Mouse (Mus musculus) cerebellum, adult 11 months (tissue): ENCODE results near the gene Tmem116.
"Not testable (repeated sequence)": the region's sequence is repeated elsewhere in the genome, so short reads cannot be mapped to it uniquely, and the experiment has no call there.

Experiments
- DNase-seq: peaks from one replicate; pipeline ENCODE4 v3.0.0; 2022

The Tmem116 gene

DNA sequence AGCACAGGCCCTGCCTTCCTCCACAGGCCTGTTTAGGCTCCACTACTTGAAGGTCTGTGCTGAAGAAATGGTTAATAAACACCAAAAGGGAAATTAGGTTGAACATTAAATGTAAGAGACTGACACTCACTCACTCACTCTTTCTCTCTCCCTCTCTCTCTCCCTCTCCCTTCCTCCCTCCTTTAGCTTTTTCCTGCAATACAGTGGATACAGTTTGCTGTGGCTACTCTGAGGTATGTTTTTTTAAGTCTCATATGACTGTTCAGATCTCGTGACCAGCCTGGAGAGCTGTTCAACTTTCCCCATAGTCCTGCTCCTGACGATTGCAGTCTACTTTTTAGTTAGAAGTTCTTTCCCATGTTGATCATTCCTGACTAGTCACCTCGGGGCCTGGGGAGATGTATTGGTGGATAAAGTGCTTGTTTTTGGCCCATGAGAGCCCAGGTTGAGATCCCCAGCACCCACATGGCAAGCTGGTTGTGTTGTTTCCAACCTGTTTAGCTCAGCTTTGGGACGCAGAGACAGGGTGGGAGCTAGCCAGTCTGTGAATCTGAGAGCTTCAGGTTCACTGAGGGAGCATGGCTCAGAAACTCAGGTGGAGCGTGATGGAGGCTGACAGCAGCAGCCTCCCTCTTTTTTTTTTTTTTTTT, 12.0 kb downstream of the Tmem116 start:
- no peak for DNase-seq

DNA sequence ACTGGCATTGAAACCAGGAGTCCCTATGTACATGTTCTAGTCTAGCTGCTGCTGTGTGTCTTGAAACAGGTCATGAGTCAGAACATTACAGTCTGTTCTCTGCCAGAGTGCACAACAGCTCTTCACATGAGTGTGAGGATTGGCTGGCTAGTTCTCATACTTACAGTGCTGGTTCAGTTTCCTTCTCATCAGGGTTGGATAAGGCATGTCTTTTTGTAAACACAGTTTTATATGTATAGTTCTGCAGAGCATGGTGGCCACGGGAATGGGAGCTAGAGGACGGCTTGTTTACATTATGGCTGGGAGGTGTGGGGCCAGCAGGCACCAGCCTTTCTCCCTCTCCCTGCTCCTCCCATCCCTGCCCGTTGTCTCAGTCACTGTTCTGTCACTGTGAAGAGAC, 17.9 kb downstream of the Tmem116 start:
- no peak for DNase-seq

DNA sequence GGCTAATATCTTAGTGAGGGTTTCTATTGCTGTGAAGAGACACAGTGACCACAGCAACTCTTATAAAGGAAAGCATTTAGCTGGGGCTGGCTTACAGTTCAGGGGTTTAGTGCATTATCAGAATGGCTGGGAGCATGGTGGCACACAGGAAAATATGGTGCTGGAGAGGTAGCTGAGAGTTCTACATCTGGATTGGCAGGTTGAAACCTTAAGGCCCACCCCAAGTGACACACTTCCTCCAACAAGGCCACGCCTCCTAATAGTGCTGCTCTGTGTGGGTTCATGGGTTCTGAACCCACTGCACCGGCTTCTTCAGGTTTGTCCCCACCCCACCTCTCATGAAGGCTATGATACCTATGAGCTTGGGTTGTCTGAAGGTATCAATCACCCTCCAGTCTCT, 20.7 kb downstream of the Tmem116 start:
- no peak for DNase-seq

DNA sequence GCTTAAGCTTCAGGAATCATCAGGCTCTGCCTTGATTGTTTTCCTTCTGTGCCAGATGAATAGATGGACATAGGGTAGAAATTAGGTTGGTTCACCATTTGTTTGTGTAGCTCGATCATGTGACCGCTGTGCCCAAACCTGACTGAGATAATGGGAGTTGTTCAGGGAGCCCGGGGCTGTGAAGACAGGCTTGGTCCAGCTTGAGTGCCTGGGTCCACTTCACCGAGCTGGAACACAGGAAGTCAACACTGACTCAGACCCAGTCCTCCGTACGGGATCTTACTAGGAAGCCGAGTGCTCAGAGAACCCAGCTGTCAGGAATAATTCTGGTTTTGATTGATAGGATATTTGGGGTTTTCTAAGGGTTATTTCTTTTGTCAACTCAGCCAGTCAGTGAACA, 22.9 kb downstream of the Tmem116 start:
- no peak for DNase-seq

DNA sequence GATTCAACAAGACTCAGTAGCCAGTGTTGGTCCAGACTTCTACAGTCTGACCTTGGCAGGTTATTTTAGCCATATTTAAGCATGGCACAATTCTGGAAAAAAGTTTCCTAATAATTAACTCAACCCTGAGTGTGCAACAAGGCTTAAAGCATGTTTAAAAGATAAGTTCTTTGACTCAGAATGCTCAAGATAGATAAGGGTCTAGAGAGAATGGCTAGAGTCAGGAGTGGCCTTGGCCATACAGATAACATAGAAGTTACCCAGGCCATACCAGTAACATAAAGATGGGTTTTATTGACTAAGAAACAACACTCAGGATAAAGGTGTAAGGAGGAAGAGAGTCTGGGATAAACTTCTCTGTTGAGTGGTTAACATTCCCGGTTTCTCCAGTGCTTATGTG, 24.3 kb downstream of the Tmem116 start:
- DNase-seq = no peak

DNA sequence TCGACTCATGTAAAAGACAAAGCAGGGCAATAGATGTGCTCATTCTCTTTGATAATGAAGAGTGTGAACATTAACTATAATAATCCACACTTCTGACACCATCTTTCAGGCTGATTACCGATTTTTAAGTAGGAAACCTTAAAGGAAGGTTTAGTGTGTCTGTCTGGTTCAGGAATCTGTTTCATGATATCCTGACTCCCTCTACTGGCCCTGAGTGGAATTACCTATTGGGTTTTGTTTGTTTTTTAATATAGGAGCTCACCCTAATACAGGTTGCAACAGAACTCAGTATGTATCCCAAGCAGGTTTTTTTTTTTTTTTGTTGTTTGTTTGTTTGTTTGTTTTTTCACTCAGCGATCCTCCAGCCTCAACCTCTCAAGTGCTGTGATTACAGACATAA, 26.0 kb downstream of the Tmem116 start:
- DNase-seq = no peak

DNA sequence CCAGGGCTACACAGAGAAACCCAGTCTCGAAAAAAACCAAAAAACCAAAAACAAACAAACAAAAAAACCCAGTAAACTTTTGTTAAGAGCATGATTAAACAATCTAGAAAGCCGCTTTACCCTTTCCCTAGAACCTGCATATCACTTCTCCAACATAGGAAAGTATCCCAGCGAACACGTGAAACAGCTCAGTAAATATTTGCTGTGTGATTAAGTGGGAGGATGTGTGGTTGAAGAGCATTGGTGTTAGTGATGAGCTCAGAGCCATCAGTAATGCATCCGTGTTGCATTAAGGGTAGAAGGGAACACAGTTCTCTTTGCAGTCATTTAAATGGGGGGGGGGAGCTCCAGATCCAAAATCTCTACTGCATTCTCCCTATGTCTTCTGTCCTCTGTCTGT, 33.1 kb downstream of the Tmem116 start:
- no peak for DNase-seq

DNA sequence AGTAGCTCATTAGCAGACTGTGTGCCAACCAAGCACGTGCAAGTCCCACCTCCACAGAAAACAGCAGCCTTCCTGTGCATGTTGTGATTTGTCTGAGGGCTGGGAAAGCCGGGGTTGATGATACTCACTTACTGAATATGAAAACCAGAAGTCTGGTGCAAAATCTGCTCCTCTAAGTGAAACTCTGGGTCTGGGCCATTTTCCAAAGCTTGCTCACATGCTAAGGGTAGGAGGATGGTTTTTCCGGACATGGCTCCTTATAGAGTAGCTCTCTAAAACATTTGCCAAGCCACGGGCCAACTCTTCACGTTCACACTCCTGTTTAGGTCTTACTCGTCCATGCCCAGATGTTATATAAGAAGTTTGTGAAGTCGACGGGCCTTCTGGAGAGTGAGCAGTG, 41.6 kb downstream of the Tmem116 start:
- DNase-seq = no peak

DNA sequence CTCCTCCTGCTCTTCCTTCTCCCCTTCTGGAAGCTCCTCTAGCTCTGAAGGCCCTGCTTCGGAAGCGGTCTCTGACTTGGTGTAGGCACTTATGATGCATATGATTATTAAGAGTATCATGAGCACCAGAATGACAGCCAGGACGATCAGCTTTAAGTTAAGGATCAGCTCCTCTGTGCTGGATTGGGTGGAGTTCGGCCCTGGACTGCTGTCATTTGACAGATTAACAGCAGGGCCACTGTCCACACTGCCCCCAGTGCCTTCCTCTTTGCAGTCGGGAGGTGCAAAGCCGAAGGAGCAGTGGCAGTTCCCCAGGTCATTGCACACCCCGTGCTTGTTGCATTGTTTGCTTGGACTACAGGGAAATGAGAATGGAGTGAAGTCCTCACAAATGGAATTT, 49.0 kb downstream of the Tmem116 start:
- DNase-seq = no peak

DNA sequence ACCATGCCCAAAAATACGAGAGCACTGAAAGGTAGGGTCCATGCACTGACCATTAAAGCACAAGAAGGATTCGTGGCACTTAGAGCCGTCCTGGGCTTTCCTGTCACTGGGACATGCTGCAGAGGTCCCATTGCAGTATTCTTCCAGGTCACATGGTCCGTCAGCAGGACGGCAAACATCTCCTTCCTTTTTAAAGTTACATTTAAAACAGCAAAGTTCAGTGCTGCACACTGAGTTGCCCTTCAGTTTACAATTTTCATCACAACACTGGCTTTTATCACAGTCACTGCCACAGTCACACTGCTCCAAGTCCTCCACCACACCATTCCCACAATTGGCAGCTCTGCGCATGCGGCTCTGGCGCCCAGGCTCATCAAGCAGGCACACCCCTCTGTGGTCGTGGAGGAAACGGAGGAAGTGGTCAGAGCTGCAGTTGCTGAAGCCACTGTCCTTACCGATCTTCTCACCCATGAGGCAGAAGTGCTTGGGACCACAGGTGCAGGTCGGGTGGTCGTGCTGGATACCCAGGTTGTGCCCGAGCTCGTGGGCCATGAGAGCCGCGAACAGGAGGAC, 49.8 kb downstream of the Tmem116 start:
- not testable (repeated sequence) for DNase-seq

DNA sequence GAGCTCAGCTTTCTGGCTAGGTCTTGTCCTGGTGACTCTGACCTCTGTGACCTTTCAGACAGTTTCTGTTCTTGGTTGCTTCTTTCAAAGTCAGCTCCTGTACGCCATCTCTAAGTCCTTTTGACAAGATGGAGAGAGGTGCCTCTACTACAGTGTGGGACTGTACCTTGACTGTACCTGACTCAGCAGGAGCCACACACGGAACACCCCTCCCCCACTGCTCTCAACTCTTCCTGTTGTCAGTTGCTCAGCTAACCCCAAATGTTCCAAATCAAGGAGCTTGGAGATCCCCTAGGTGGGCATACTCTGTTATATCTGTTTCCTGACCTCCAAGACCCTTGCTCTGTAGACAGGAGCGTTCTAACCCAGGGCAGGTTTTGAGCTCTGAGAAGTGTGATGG, 51.5 kb downstream of the Tmem116 start, which contains the start of gene Adam1b:
Gene Adam1b (minus strand): TSS at position 205 of the 400 bp plus-strand sequence.
- DNase-seq = no peak

DNA sequence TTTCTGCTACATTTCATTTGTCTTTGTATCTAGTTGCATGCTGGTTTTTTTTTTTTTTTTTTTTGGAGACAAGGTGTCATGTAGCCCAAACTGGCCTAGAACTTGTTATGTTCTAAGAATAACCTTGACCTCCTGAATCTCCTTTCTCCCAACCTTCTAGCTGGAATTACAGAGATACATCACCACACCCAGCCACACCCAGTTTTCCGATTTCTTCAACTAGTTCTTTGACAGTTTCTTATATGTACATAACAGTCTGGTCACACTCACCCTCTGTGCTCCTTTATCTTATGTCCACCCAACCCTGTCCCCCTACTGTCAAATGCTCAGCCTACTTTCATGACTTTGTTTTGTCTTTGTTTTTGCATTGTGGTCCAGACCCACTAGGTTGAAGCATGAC, 55.2 kb downstream of the Tmem116 start:
- no peak for DNase-seq

DNA sequence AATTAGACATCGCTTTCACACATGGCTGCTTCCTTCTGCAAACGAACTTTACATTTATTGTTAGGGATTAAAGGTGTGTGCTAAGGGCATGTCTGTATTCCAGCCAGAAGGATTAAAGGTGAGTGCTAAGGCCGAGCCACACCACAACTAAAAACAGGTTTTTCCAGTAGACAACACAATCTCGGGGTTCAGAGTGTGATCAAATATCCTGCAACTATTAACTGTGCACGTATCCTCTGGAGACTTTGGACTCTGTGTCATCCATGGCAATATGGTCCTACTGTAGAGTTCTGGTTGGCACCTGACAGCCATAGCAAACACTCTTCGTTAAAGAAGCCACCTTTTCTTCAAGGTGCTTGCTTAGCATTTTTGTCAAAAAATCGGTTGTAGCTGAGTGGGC, 58.3 kb downstream of the Tmem116 start:
- DNase-seq = no peak

DNA sequence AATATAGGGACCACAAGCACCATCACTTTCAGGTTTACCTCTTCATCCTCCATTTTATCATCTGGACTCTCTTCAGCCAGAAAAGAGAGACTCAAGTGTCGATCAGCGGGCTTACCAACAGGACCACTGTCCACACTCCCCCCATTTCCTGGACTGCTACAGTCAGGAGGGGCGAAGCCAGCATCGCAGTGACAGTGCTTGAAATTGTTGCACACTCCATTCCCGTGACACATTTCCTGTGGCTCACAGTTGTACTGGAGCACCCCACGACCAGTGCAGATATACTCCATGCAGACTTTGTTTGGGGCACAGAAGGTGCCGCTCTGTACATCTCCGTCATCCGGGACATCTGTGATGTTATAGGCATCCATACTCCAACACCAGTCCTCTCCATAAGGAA, 67.3 kb downstream of the Tmem116 start:
- DNase-seq = no peak

DNA sequence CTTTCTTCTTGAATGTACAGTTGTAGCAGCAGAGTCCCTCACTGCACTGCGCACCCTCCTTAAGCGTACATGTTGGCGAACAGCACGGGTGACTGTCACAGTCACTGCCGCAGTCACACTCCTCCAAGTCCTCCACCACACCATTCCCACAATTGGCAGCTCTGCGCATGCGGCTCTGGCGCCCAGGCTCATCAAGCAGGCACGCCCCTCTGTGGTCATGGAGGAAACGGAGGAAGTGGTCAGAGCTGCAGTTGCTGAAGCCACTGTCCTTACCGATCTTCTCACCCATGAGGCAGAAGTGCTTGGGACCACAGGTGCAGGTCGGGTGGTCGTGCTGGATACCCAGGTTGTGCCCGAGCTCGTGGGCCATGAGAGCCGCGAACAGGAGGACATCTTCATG, 68.1 kb downstream of the Tmem116 start:
- not testable (repeated sequence) for DNase-seq

DNA sequence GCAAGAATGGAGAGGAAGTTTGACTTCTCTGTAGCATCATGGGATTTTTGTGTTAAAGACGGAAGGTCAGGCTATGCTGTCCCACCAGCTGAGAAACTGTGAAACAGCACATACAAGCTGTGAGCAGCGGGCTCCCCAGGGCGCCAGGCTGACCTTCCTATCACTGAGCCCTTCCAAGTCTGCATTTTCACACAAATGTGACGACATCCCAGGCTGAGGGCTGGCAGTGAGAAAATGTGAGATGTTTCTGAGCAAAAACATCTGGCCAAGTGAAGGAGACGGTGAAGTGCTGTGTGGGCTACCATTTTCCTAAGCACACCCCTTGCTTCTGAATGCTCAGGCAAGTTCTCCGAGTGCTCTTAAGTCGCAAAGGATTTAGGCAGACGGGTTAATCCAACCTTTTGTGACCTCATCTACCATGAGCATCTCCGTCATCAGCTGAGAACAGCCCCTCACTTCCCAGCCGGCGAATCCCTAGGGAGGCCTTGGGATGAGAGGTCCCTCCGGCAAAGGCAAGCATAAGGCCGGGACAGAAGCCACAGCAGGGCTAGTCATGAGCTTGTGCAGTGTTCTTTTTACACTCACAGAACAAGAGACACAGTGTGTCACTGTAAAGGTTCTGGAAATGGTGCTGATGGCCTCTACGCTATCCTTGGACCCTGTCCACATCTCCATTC, 74.2 kb downstream of the Tmem116 start:
- DNase-seq = no peak

DNA sequence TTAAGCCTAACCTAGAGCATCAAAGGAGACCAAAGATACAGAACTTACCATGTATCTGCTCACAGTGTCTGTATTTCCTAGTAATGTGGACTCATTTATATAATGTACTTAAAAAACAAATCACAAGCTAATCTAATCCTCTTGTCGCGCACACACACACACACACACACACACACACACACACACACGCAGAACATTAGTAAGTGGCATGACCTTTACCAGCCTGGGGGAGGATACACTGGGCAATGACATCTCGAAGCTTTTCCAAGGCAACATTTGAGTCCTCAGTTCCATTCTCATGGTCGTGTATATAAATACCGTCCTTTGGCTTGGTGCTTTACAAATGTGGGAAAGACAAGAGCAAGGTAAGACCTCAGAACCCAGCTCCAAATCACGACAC, 74.8 kb downstream of the Tmem116 start:
- no peak for DNase-seq

DNA sequence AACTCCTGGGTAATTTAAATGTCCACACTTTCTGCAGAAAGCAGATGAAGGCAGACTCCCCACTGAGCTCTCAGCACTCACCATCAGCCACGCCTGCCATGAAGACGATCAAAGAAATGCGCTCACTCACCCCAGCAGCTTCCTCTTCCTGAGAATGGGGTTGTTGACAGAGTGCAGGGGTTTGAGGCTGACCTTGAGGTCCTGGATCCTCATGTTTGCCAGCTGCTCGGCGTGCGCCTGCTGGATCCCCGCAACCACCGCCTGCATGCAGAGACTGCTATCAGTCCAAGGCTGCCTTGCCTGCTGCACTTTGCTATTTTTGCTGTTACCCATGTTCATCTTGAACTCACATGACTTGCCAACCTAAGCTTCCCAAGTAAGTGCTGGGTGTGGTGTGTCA, 75.3 kb downstream of the Tmem116 start:
- no peak for DNase-seq

DNA sequence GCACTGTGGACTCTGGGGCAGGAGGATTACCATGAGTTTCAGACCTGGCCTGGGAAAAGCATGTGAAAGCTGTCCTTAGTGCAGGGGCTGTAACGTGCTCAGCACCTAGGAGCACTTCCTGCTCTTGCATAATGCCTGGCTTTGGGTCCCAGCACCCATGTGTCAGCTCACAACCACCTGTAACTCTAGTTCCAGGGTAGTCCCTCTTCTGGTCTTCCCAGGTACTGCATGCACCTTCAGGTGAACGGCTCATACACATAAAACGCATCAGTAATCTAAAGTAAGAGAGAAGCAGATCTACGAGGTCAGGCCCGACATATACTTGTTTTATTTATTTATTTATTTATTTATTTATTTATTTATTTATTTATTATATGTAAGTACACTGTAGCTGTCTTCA, 82.8 kb downstream of the Tmem116 start:
- DNase-seq = no peak

DNA sequence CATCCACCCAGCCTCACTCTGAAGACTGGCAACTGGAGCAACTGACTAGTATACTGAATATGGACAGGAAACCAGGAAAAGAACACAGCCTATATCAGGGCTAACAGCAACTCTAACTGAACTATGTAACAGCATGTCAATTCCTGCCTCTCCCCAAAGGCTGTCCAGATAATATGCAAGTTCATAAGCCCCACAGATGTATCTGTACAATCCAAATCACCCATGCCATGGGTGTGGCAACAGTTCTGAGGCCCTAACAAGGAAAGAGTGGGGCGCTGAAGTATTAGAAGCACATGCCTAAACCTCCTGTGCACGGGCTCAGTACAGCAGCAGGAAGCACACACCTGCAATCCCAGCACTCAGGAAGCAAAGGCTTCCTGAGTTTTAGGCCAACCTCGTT, 83.4 kb downstream of the Tmem116 start:
- no peak for DNase-seq

DNA sequence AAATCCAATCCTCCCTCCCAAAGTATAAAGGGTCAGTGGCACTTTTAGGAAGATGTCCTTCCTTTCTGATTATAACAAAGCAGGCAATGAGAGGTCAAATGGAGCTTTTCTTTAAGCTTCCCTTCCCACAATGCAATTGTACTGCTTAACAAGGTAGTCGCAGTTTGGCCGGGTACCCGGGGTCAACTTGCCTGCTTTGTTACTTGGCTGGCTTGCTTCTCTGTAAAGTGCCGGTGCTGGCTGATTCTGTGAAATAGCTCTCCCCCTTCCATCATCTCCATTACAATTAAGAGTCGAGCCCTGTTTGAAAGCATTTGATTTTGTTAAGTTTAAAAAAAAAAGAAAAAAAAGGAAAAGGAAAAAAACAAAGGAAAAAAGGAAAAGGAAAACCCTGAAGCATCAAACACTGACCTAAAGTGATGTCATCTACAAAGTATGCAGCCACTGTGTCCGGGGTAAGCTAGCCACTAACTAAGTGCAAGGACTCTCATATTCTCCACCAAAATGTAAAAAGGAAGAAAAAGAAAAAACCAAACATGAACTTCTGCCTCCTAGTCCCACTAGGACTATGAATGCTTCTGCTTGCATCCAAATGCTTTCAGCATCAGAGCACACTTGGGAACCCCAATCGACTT, 85.3 kb downstream of the Tmem116 start:
- DNase-seq = no peak

DNA sequence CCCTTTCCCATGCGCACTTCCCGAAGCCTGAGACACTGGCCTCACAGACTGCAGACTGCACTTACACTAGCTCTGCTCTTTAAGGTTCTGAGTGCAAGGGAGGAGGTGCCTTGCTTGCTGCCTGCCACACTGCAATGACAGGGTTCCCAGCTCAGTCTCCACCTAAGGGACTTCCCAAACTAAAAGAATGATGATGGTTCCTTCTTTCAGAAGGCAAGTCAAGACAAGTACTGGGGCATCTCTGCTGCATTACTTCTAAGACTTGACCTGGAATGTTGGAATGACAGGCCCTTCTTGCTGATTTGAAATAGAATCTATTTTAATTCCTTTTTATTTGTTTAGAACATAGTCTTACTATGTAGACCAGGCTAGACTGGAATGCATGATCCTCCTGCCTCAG, 85.9 kb downstream of the Tmem116 start:
- no peak for DNase-seq

DNA sequence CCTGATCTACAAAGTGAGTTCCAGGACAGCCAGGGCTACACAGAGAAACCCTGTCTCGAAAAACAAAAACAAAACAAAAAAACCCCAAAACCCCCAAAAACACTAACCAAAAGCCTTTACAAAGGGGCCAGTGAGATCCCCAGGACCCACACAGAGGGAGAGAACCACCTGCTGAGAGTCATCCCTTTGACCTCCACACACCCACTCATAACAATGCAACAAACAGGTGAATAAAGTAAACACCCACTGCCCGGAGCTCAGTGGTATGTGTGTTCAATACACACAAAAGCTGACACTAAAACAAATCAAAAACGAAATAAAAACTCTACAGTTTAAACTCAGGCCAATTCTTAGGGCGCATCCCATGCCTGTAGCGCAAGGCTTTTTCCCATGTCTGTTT, 88.4 kb downstream of the Tmem116 start:
- DNase-seq = no peak

DNA sequence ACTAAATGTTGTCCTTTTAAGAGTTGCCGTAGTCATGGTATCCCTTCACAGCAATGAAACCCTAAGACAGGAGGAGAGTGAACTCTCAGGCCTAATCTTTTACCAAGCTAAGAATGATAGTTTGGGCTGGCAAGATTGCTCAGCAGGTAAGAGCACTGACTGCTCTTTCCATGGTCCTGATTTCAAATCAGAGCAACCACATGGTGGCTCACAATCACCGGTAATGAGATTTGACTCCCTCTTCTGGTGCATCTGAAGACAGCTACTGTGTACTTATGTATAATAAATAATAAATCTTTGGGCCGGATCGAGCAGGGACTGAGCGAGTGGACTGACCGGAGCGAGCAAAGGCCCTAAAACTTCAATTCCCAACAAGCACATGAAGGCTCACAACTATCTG, 89.5 kb downstream of the Tmem116 start:
- DNase-seq = no peak
